Comparison of ENCODE assay signal across 8 mouse cellular contexts in genomic region chr8:105854715-105855216, GRCm38 (mm10). TPM values are rescaled to one million over a fixed set of nuclear protein-coding genes. Genes with fewer than 3 reads are reported as not detected.
A peak's percentile ranks its signal among the peaks of the same experiment; 100 is the strongest.
DNase-seq lines count a peak whose midpoint lies in the region; ATAC-seq and TF ChIP-seq lines count a peak whose summit lies in the region.

Thap11 (plus strand) TSS chr8:105855132.

- peak within 1 kb of the TSS; percentile 85 for H3K27ac ChIP-seq in bone marrow, adult 2 months (ENCODE audit: control insufficient read depth, insufficient read depth, low read depth, low read length, poor library complexity)
- H3K27ac ChIP-seq in embryonic facial prominence, embryonic 15.5 days (replicated peaks) = peak within 1 kb of the TSS; percentile 92
- H3K27ac ChIP-seq in kidney, embryonic 14.5 days (ENCODE audit: low read depth, low read length) = peak within 1 kb of the TSS; percentile 65
- peak within 1 kb of the TSS; percentile 90 for H3K27ac ChIP-seq in limb, embryonic 15.5 days

- peaks cover 13% of the 10 kb centered on the region; the same call in 1 of the 2 replicates for H3K36me3 ChIP-seq in embryonic facial prominence, embryonic 15.5 days
- H3K36me3 ChIP-seq in kidney, embryonic 14.5 days (ENCODE audit: control insufficient read depth, insufficient read depth, low read length) = 0 out of 2 replicates have a peak, but pooled peaks cover 3% of the 10 kb centered on the region
- H3K36me3 ChIP-seq in limb, embryonic 15.5 days = peaks cover 6% of the 10 kb centered on the region

- WGBS in bone marrow, adult 2 months = under 1% methylated on average over 43 of the region's 43 CpGs
- WGBS in embryonic facial prominence, embryonic 15.5 days = 4% methylated on average over 43 of the region's 43 CpGs
- under 1% methylated on average over 43 of the region's 43 CpGs for WGBS in kidney, embryonic 14.5 days
- under 1% methylated on average over 43 of the region's 43 CpGs for WGBS in limb, embryonic 15.5 days

- no peaks in the 10 kb centered on the region for H3K9me3 ChIP-seq in embryonic facial prominence, embryonic 15.5 days (replicated peaks)
- no peaks in the 10 kb centered on the region for H3K9me3 ChIP-seq in kidney, embryonic 14.5 days (ENCODE audit: control insufficient read depth, low read length)
- no peaks in the 10 kb centered on the region for H3K9me3 ChIP-seq in limb, embryonic 15.5 days

- H3K9ac ChIP-seq in embryonic facial prominence, embryonic 15.5 days = peak within 1 kb of the TSS; percentile 64
- H3K9ac ChIP-seq in kidney, embryonic 14.5 days (ENCODE audit: low read depth, low read length) = peak within 1 kb of the TSS; percentile 85
- peak within 1 kb of the TSS; percentile 77 for H3K9ac ChIP-seq in limb, embryonic 15.5 days

- peak; percentile 93 for ATAC-seq in embryonic facial prominence, embryonic 15.5 days (ENCODE audit: insufficient number of reproducible peaks, low FRiP score, low TSS enrichment, low read depth)
- ATAC-seq in kidney, embryonic 14.5 days (ENCODE audit: low FRiP score, low TSS enrichment) = peak; percentile 89
- peak; percentile 88 for ATAC-seq in limb, embryonic 15.5 days (ENCODE audit: insufficient number of reproducible peaks, low FRiP score, low TSS enrichment, low read depth)

- H3K4me1 ChIP-seq in bone marrow, adult 2 months (ENCODE audit: control insufficient read depth, insufficient read depth, low read length) = peaks cover 3% of the 10 kb centered on the region; the same call in 1 of the 2 replicates
- H3K4me1 ChIP-seq in embryonic facial prominence, embryonic 15.5 days = peaks cover 55% of the 10 kb centered on the region
- H3K4me1 ChIP-seq in kidney, embryonic 14.5 days (ENCODE audit: control insufficient read depth, insufficient read depth, low read length) = peaks cover 29% of the 10 kb centered on the region
- peaks cover 55% of the 10 kb centered on the region for H3K4me1 ChIP-seq in limb, embryonic 15.5 days

- peak; percentile 95 for DNase-seq in 416B (ENCODE audit: low read depth)
- DNase-seq in heart, adult 9 months (ENCODE audit: low spot score in 2 of 2) = peak; percentile 88 to 94
- peak; percentile 69 to 80 for DNase-seq in monocyte, adult 2 months (ENCODE audit: low read depth in 1 of 2, low spot score in 2 of 2)
- DNase-seq in spleen, postnatal 36 days (ENCODE audit: low spot score in 2 of 2) = peak; percentile 91 to 92

- H3K27me3 ChIP-seq in embryonic facial prominence, embryonic 15.5 days = no peaks in the 10 kb centered on the region
- no peaks in the 10 kb centered on the region for H3K27me3 ChIP-seq in kidney, embryonic 14.5 days (ENCODE audit: control insufficient read depth, insufficient read depth, low read length)
- no peaks in the 10 kb centered on the region for H3K27me3 ChIP-seq in limb, embryonic 15.5 days

- H3K4me2 ChIP-seq in embryonic facial prominence, embryonic 15.5 days (replicated peaks) = peak within 1 kb of the TSS; percentile 92
- peak within 1 kb of the TSS; percentile 96 for H3K4me2 ChIP-seq in kidney, embryonic 14.5 days (replicated peaks; ENCODE audit: low read depth, low read length)
- H3K4me2 ChIP-seq in limb, embryonic 15.5 days = peak within 1 kb of the TSS; percentile 87

- TF ChIP-seq POLR2A in bone marrow, adult 2 months (IDR thresholded peaks at IDR 0.05; ENCODE audit: borderline replicate concordance, control insufficient read depth, low read depth, low read length) = peak; percentile 61; the same call in 1 of the 2 replicates

- H3K4me3 ChIP-seq in bone marrow, adult 2 months (replicated peaks; ENCODE audit: control insufficient read depth, low read depth, low read length) = peak within 1 kb of the TSS; percentile 84
- H3K4me3 ChIP-seq in embryonic facial prominence, embryonic 15.5 days (replicated peaks) = peak within 1 kb of the TSS; percentile 71
- H3K4me3 ChIP-seq in kidney, embryonic 14.5 days (ENCODE audit: low read length) = peak within 1 kb of the TSS; percentile 82
- peak within 1 kb of the TSS; percentile 86 for H3K4me3 ChIP-seq in limb, embryonic 15.5 days

- TF ChIP-seq CTCF in bone marrow, adult 2 months (IDR thresholded peaks at IDR 0.05; ENCODE audit: control insufficient read depth, insufficient read depth, low read length) = peak; percentile 95

RNA-seq across cellular contexts. Expression of gene Thap11, which starts in this region (rescaled TPM):
- polyA plus RNA-seq in bone marrow, adult 2 months (2011; ENCODE audit: insufficient read depth, insufficient read length, low replicate concordance, missing spikeins) = 9.8 and 12.6 TPM in 2 replicates
- 73.2 and 75.8 TPM in 2 replicates for polyA plus RNA-seq in embryonic facial prominence, embryonic 15.5 days (2015; fragmentation: Nextera tagmentation; extraction: Ambion mirVana)
- 57.2 and 65.0 TPM in 2 replicates for polyA plus RNA-seq in kidney, embryonic 14.5 days (2014; fragmentation: Nextera tagmentation; extraction: Ambion mirVana)
- 71.2 and 73.0 TPM in 2 replicates for polyA plus RNA-seq in limb, embryonic 15.5 days (2015; fragmentation: Nextera tagmentation; extraction: Ambion mirVana)

Comparison
In these comparisons a context has a peak if more than half of its experiments do, and no peak if none do; other contexts are left out.
1. Peak in every context shown above with its lines: DNase-seq, ATAC-seq, H3K4me3 ChIP-seq and H3K27ac ChIP-seq.